Mouse (Mus musculus) lung, adult 2 months (tissue): ENCODE data around the gene P2ry10.

ENCODE experiments used
- CTCF ChIP-seq: fragments of 200-500 bp; IDR thresholded peaks from 2 replicates; pipeline ENCODE4 v1.5.1; 2011; ENCODE audit warnings: mild to moderate bottlenecking, low read length, control low read depth; ENCODE audit not compliant: insufficient read depth
- POLR2A ChIP-seq: fragments of 200-500 bp; IDR thresholded peaks from 2 replicates; pipeline ENCODE4 v1.6.1; 2011; ENCODE audit warnings: low read depth, mild to moderate bottlenecking, control low read depth, low read length, borderline replicate concordance; ENCODE audit errors: extremely low read depth

DNA sequence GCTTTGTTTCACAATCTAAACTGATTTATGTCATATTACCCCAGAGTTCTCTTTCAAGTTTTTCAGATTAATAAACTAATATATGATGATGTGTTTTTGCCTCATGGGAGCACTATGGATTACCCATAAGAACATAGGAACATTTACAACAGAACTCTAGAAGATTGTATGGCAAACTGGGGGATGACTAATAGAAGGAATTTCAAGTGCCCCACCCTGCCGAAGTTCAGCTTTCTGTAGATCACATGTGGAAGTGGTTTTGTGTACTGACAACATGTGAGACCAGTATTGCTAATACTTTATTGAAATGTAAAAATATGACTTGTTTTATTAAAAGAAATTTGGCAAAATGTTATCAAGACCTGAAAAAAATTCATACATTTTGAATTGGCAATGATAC lies 28.7 kb downstream of the P2ry10 start:
- TF ChIP-seq CTCF, result no peak
- no peak for TF ChIP-seq POLR2A
